Mouse (Mus musculus): ENCODE data around the gene Agt.

DNA sequence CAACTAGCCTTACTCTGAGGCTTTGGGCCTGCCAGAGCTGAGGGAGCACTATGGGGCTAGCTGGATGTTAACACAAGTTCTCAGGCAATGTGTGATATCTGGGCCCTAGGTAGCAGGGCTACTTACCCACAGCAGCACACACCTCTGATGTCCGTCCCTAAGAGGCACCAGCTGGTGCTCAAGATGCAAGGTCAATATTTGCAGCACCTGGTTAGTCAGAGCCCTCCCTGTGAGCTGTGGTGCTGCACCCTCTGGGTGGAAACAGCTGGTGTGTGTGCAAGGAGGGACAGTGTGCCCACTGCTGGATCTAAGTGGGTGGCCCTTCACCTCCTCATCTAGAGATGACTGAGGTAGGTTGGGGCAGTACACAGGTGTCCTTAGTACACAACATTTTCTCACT is 7.2 kb upstream of the Agt start:
- no peak for TF ChIP-seq POLR2A (IDR thresholded peaks at IDR 0.05; ENCODE audit: low read depth, low read length)
- TF ChIP-seq CTCF (conservative IDR thresholded peaks at IDR 0.05; ENCODE audit: insufficient read depth, insufficient read length, low read depth, low read length): no peak
